Mouse (Mus musculus): ENCODE data around the gene Zfp423. TPM values are rescaled to one million over a fixed set of nuclear protein-coding genes. Genes with fewer than 3 reads are reported as not detected.

Zfp423 gene
- polyA plus RNA-seq, 1 experiment from 2014 or later, result 7.5 TPM

GRCm38 (mm10) chr8:87656484-87657230 lies 302.7 kb downstream of the Zfp423 start:
- peak; percentile 93 for ATAC-seq (ENCODE audit: low read depth)
- H3K4me2 ChIP-seq (ENCODE audit: low read depth, low read length), result peak overlapping the region; percentile 83
- H3K4me1 ChIP-seq (replicated peaks; ENCODE audit: control insufficient read depth, insufficient read depth, low read length), result peaks cover 17% of the 10 kb centered on the region
- peak overlapping the region; percentile 52 for H3K4me3 ChIP-seq (ENCODE audit: low read length)
- H3K9ac ChIP-seq (ENCODE audit: low read length), result peak overlapping the region; percentile 42; the same call in 1 of the 2 replicates
- H3K36me3 ChIP-seq (ENCODE audit: control insufficient read depth, insufficient read depth, low read length), result no peaks in the 10 kb centered on the region
- peaks cover 13% of the 10 kb centered on the region for H3K27me3 ChIP-seq (ENCODE audit: control insufficient read depth, insufficient read depth, low read depth, low read length)
- no peaks in the 10 kb centered on the region for H3K9me3 ChIP-seq (ENCODE audit: control insufficient read depth, low read length)
- no peak overlapping the region for H3K27ac ChIP-seq (ENCODE audit: low read length)
- 8% methylated on average over 35 of the region's 35 CpGs for WGBS

- peak overlapping the region; percentile 83; the same call in 1 of the 2 replicates for H3K4me2 ChIP-seq (ENCODE audit: low read depth, low read length)
- H3K9me3 ChIP-seq (ENCODE audit: control insufficient read depth, low read length), result no peaks in the 10 kb centered on the region
- ATAC-seq (ENCODE audit: low read depth), result no peak
- H3K36me3 ChIP-seq (ENCODE audit: control insufficient read depth, insufficient read depth, low read length), result no peaks in the 10 kb centered on the region
- peaks cover 12% of the 10 kb centered on the region for H3K4me1 ChIP-seq (replicated peaks; ENCODE audit: control insufficient read depth, insufficient read depth, low read length)
- H3K27ac ChIP-seq (ENCODE audit: low read length), result no peak overlapping the region
- WGBS, result 74% methylated on average over 9 of the region's 9 CpGs
- no peak overlapping the region for H3K9ac ChIP-seq (ENCODE audit: low read length)
- H3K4me3 ChIP-seq (ENCODE audit: low read length), result no peak overlapping the region
- H3K27me3 ChIP-seq (ENCODE audit: control insufficient read depth, insufficient read depth, low read depth, low read length), result peaks cover 8% of the 10 kb centered on the region
Observed at GRCm38 (mm10) chr8:87655946-87656345, 303.4 kb downstream of the Zfp423 start.

GRCm38 (mm10) chr8:87647781-87648180 lies 311.6 kb downstream of the Zfp423 start:
- H3K27me3 ChIP-seq (ENCODE audit: control insufficient read depth, insufficient read depth, low read depth, low read length), result no peaks in the 10 kb centered on the region
- H3K4me2 ChIP-seq (ENCODE audit: low read depth, low read length), result no peak overlapping the region
- no peak overlapping the region for H3K4me3 ChIP-seq (ENCODE audit: low read length)
- peaks cover 7% of the 10 kb centered on the region for H3K4me1 ChIP-seq (replicated peaks; ENCODE audit: control insufficient read depth, insufficient read depth, low read length)
- no peak overlapping the region for H3K27ac ChIP-seq (ENCODE audit: low read length)
- no peaks in the 10 kb centered on the region for H3K36me3 ChIP-seq (ENCODE audit: control insufficient read depth, insufficient read depth, low read length)
- no peaks in the 10 kb centered on the region for H3K9me3 ChIP-seq (ENCODE audit: control insufficient read depth, low read length)
- ATAC-seq (ENCODE audit: low read depth), result no peak
- no peak overlapping the region for H3K9ac ChIP-seq (ENCODE audit: low read length)
- 84% methylated on average over 9 of the region's 9 CpGs for WGBS

- Histone ChIP-seq H3K27ac (ENCODE audit: low read length) (no peak overlapping the region), H3K4me3 (ENCODE audit: low read length) (no peak overlapping the region), H3K9me3 (ENCODE audit: control insufficient read depth, low read length) (no peaks in the 10 kb centered on the region), H3K4me2 (ENCODE audit: low read depth, low read length) (no peak overlapping the region), H3K27me3 (ENCODE audit: control insufficient read depth, insufficient read depth, low read depth, low read length) (no peaks in the 10 kb centered on the region), H3K36me3 (ENCODE audit: control insufficient read depth, insufficient read depth, low read length) (no peaks in the 10 kb centered on the region), H3K4me1 (replicated peaks; ENCODE audit: control insufficient read depth, insufficient read depth, low read length) (peaks cover 7% of the 10 kb centered on the region), H3K9ac (ENCODE audit: low read length) (no peak overlapping the region)
- WGBS, result 44% methylated on average over 5 of the region's 5 CpGs
- peak; percentile 67 for ATAC-seq (ENCODE audit: low read depth)
Observed at GRCm38 (mm10) chr8:87645829-87646483, 313.4 kb downstream of the Zfp423 start.

- Histone ChIP-seq H3K4me2 (ENCODE audit: low read depth, low read length) (no peak overlapping the region), H3K9me3 (ENCODE audit: control insufficient read depth, low read length) (no peaks in the 10 kb centered on the region), H3K4me1 (replicated peaks; ENCODE audit: control insufficient read depth, insufficient read depth, low read length) (peaks cover 7% of the 10 kb centered on the region), H3K9ac (ENCODE audit: low read length) (no peak overlapping the region), H3K36me3 (ENCODE audit: control insufficient read depth, insufficient read depth, low read length) (no peaks in the 10 kb centered on the region), H3K4me3 (ENCODE audit: low read length) (no peak overlapping the region), H3K27me3 (ENCODE audit: control insufficient read depth, insufficient read depth, low read depth, low read length) (no peaks in the 10 kb centered on the region), H3K27ac (ENCODE audit: low read length) (no peak overlapping the region)
- ATAC-seq (ENCODE audit: low read depth), result peak; percentile 53; the same call in 1 of the 2 replicates
- WGBS, result 18% methylated on average over 6 of the region's 6 CpGs
Observed at GRCm38 (mm10) chr8:87645371-87645770, 314.0 kb downstream of the Zfp423 start.

GRCm38 (mm10) chr8:87640930-87641329 lies 318.5 kb downstream of the Zfp423 start:
- no peaks in the 10 kb centered on the region for H3K36me3 ChIP-seq (ENCODE audit: control insufficient read depth, insufficient read depth, low read length)
- H3K27ac ChIP-seq (ENCODE audit: low read length), result no peak overlapping the region
- H3K4me2 ChIP-seq (ENCODE audit: low read depth, low read length), result no peak overlapping the region
- H3K4me3 ChIP-seq (ENCODE audit: low read length), result no peak overlapping the region
- no peaks in the 10 kb centered on the region for H3K27me3 ChIP-seq (ENCODE audit: control insufficient read depth, insufficient read depth, low read depth, low read length)
- H3K9ac ChIP-seq (ENCODE audit: low read length), result no peak overlapping the region
- 51% methylated on average over 3 of the region's 3 CpGs for WGBS
- peaks cover 7% of the 10 kb centered on the region for H3K4me1 ChIP-seq (replicated peaks; ENCODE audit: control insufficient read depth, insufficient read depth, low read length)
- H3K9me3 ChIP-seq (ENCODE audit: control insufficient read depth, low read length), result no peaks in the 10 kb centered on the region
- no peak for ATAC-seq (ENCODE audit: low read depth)

- H3K27me3 ChIP-seq (ENCODE audit: control insufficient read depth, insufficient read depth, low read depth, low read length), result no peaks in the 10 kb centered on the region
- H3K36me3 ChIP-seq (ENCODE audit: control insufficient read depth, insufficient read depth, low read length), result no peaks in the 10 kb centered on the region
- no peak overlapping the region for H3K27ac ChIP-seq (ENCODE audit: low read length)
- H3K9me3 ChIP-seq (ENCODE audit: control insufficient read depth, low read length), result no peaks in the 10 kb centered on the region
- no peak overlapping the region for H3K4me2 ChIP-seq (ENCODE audit: low read depth, low read length)
- no peaks in the 10 kb centered on the region for H3K4me1 ChIP-seq (replicated peaks; ENCODE audit: control insufficient read depth, insufficient read depth, low read length)
- ATAC-seq (ENCODE audit: low read depth), result no peak
- H3K9ac ChIP-seq (ENCODE audit: low read length), result no peak overlapping the region
- no peak overlapping the region for H3K4me3 ChIP-seq (ENCODE audit: low read length)
- 43% methylated on average over 11 of the region's 11 CpGs for WGBS
Observed at GRCm38 (mm10) chr8:87636226-87636742, 323.1 kb downstream of the Zfp423 start.

- no peak overlapping the region for H3K4me3 ChIP-seq (ENCODE audit: low read length)
- ATAC-seq (ENCODE audit: low read depth), result no peak
Observed at GRCm38 (mm10) chr8:87631776-87632175, 327.6 kb downstream of the Zfp423 start.

GRCm38 (mm10) chr8:87629656-87630055 lies 329.7 kb downstream of the Zfp423 start:
- WGBS, result 36% methylated on average over 6 of the region's 6 CpGs
- Histone ChIP-seq H3K36me3 (ENCODE audit: control insufficient read depth, insufficient read depth, low read length) (no peaks in the 10 kb centered on the region), H3K4me1 (replicated peaks; ENCODE audit: control insufficient read depth, insufficient read depth, low read length) (no peaks in the 10 kb centered on the region), H3K4me2 (ENCODE audit: low read depth, low read length) (no peak overlapping the region), H3K9ac (ENCODE audit: low read length) (no peak overlapping the region), H3K4me3 (ENCODE audit: low read length) (no peak overlapping the region), H3K9me3 (ENCODE audit: control insufficient read depth, low read length) (no peaks in the 10 kb centered on the region), H3K27ac (ENCODE audit: low read length) (no peak overlapping the region), H3K27me3 (ENCODE audit: control insufficient read depth, insufficient read depth, low read depth, low read length) (no peaks in the 10 kb centered on the region)
- no peak for ATAC-seq (ENCODE audit: low read depth)

More at GRCm38 (mm10) chr8:87631776-87632175, 327.6 kb downstream of the Zfp423 start:
- Histone ChIP-seq H3K27me3 (ENCODE audit: control insufficient read depth, insufficient read depth, low read depth, low read length) (no peaks in the 10 kb centered on the region), H3K27ac (ENCODE audit: low read length) (no peak overlapping the region), H3K4me2 (ENCODE audit: low read depth, low read length) (no peak overlapping the region), H3K9me3 (ENCODE audit: control insufficient read depth, low read length) (no peaks in the 10 kb centered on the region), H3K9ac (ENCODE audit: low read length) (no peak overlapping the region), H3K36me3 (ENCODE audit: control insufficient read depth, insufficient read depth, low read length) (no peaks in the 10 kb centered on the region), H3K4me1 (replicated peaks; ENCODE audit: control insufficient read depth, insufficient read depth, low read length) (no peaks in the 10 kb centered on the region)
- 79% methylated on average over 7 of the region's 7 CpGs for WGBS
